Comparison of ENCODE assay signal across 13 mouse cellular contexts in the genomic region with DNA sequence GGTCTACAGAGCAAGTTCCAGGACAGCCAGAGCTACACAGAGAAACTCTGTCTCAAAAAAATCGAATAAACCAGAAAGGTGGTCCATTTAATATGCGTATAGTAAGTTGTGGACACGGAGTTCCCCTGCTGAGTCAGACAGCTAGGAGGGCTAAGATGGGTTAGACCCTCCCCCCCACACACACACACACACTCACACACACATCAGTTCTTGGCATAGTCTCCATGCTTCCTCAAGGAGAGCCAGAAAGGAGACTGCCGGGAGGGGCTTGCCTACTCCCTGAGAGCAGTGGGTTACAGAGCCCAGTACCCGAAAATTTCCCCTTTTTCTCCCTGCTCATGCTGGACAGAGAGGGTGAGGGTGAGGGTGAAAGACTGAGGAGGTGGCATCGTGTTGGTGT. TPM values are rescaled to one million over a fixed set of nuclear protein-coding genes. Genes with fewer than 3 reads are reported as not detected.
"Had no signal": no experiment of that assay in that cellular context is flagged by ENCODE, and none has a peak within 500 bp of the region (broad histone marks: within the 10 kb centered on the region; RNA-seq: fewer than 3 reads in every experiment).

No protein-coding gene starts in this region.

- DNase-seq: kidney, adult 18-20 months; kidney, postnatal 10 days; kidney, postnatal 4 days; lung, adult 18-20 months; thymus, postnatal 36 days had no signal

- H3K36me3 ChIP-seq: midbrain, embryonic 13.5 days; neural tube, embryonic 12.5 days; stomach, embryonic 15.5 days had no signal

- H3K27ac ChIP-seq: layer of hippocampus, adult 2 months; limb, embryonic 12.5 days; liver, embryonic 14.5 days; midbrain, embryonic 13.5 days; neural tube, embryonic 12.5 days; stomach, embryonic 15.5 days had no signal

- ATAC-seq: lung, postnatal 0 days; midbrain, embryonic 13.5 days had no signal

- H3K27me3 ChIP-seq: stomach, embryonic 15.5 days had no signal

- H3K9ac ChIP-seq: liver, embryonic 14.5 days; midbrain, embryonic 13.5 days; neural tube, embryonic 12.5 days; stomach, embryonic 15.5 days had no signal

- H3K9me3 ChIP-seq: limb, embryonic 12.5 days; midbrain, embryonic 13.5 days; neural tube, embryonic 12.5 days; stomach, embryonic 15.5 days had no signal

RNA-seq across cellular contexts. Expression of a gene that starts 57.1 kb away (rescaled TPM):
- polyA plus RNA-seq: liver, adult 2 months had no signal
